In the genomic region with DNA sequence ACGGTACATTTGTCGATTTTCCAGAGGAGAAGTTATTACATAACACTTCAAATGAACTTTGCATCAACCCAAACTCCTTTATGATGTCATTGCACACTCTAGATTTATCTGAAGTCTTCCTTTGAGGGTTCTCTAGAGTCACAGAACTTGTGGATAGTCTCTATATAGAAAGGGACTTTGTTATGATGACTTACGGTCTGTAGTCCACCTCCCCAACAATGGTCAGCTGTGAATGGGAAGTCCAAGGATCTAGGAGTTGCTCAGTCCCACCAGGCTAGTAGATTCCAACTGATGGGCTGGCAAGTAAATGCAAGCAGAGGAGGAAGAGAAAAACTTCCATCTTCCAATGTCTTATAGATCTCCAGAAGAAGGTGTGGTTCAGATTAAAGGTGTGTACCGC, we compare ENCODE assay signal across 8 mouse cellular contexts. TPM values are rescaled to one million over a fixed set of nuclear protein-coding genes. Genes with fewer than 3 reads are reported as not detected.
DNase-seq lines count a peak whose midpoint lies in the region; ATAC-seq and TF ChIP-seq lines count a peak whose summit lies in the region.

No protein-coding gene starts in this region.

- TF ChIP-seq POLR2A in liver, adult 2 months (IDR thresholded peaks at IDR 0.05; ENCODE audit: extremely low read depth, insufficient read depth, low read length) = no peak

- H3K27me3 ChIP-seq in liver, adult 2 months (ENCODE audit: control insufficient read depth, insufficient read depth, low read length) = no peaks in the 10 kb centered on the region
- peaks cover 4% of the 10 kb centered on the region; the same call in 1 of the 2 replicates for H3K27me3 ChIP-seq in embryonic facial prominence, embryonic 15.5 days
- no peaks in the 10 kb centered on the region for H3K27me3 ChIP-seq in intestine, postnatal 0 days (replicated peaks; ENCODE audit: control insufficient read depth, insufficient read depth, low read length)
- H3K27me3 ChIP-seq in neural tube, embryonic 14.5 days (ENCODE audit: control insufficient read depth, insufficient read depth, low read length) = no peaks in the 10 kb centered on the region

- ATAC-seq in embryonic facial prominence, embryonic 15.5 days (ENCODE audit: insufficient number of reproducible peaks, low FRiP score, low TSS enrichment, low read depth) = no peak
- ATAC-seq in intestine, postnatal 0 days = peak; percentile 10; the same call in 1 of the 2 replicates
- ATAC-seq in neural tube, embryonic 14.5 days (ENCODE audit: low read depth) = no peak
- no peak for ATAC-seq in CD4-positive, CD25-positive, alpha-beta regulatory T cell, adult 4 months

- no peak for DNase-seq in liver, adult 2 months (ENCODE audit: extremely low read depth, low read depth, low spot score)
- no peak for DNase-seq in liver
- no peak for DNase-seq in left cerebral cortex, adult 8-10 months (ENCODE audit: low spot score in 2 of 2)
- no peak for DNase-seq in left cerebral cortex, postnatal 4 days

- 29% methylated on average over 4 of the region's 4 CpGs for WGBS in liver, adult 2 months
- WGBS in embryonic facial prominence, embryonic 15.5 days = 27% methylated on average over 4 of the region's 4 CpGs
- WGBS in intestine, postnatal 0 days = 32% methylated on average over 4 of the region's 4 CpGs
- 35% methylated on average over 4 of the region's 4 CpGs for WGBS in neural tube, embryonic 14.5 days

- no peak for TF ChIP-seq CTCF in liver, adult 2 months (IDR thresholded peaks at IDR 0.05; ENCODE audit: low read depth, low read length)
- TF ChIP-seq CTCF in intestine, postnatal 0 days (IDR thresholded peaks at IDR 0.05; ENCODE audit: low read depth) = no peak

- H3K4me1 ChIP-seq in liver, adult 2 months (ENCODE audit: control insufficient read depth, insufficient read depth, low read length) = peaks cover 7% of the 10 kb centered on the region; the same call in 1 of the 2 replicates
- H3K4me1 ChIP-seq in embryonic facial prominence, embryonic 15.5 days = peaks cover 5% of the 10 kb centered on the region
- peaks cover 4% of the 10 kb centered on the region; the same call in 1 of the 2 replicates for H3K4me1 ChIP-seq in intestine, postnatal 0 days (replicated peaks; ENCODE audit: control insufficient read depth, insufficient read depth, low read length)
- peaks cover 8% of the 10 kb centered on the region; the same call in 1 of the 2 replicates for H3K4me1 ChIP-seq in neural tube, embryonic 14.5 days (ENCODE audit: control insufficient read depth, insufficient read depth, low read length)

- peaks cover 6% of the 10 kb centered on the region for H3K79me2 ChIP-seq in liver, adult 2 months (ENCODE audit: control insufficient read depth, insufficient read depth, low read length)

- peak overlapping the region; percentile 55 for H3K4me2 ChIP-seq in embryonic facial prominence, embryonic 15.5 days (replicated peaks)
- H3K4me2 ChIP-seq in intestine, postnatal 0 days (replicated peaks; ENCODE audit: low read depth) = peak overlapping the region; percentile 67
- peak overlapping the region; percentile 57 for H3K4me2 ChIP-seq in neural tube, embryonic 14.5 days (ENCODE audit: low read depth, low read length)

- intact Hi-C loops in left cerebral cortex, postnatal 4 days (cut with DNase I) = no loop called here

- H3K4me3 ChIP-seq in liver, adult 2 months (ENCODE audit: insufficient read depth, low read depth, low read length) = peak overlapping the region; percentile 61; the same call in 1 of the 2 replicates
- H3K4me3 ChIP-seq in embryonic facial prominence, embryonic 15.5 days (replicated peaks) = peak overlapping the region; percentile 100
- peak overlapping the region; percentile 43 for H3K4me3 ChIP-seq in intestine, postnatal 0 days (ENCODE audit: low read depth, low read length)
- H3K4me3 ChIP-seq in neural tube, embryonic 14.5 days (ENCODE audit: low read depth, low read length) = peak overlapping the region; percentile 100

- no peak overlapping the region for H3K9ac ChIP-seq in liver, adult 2 months (ENCODE audit: low read depth, low read length)
- peak overlapping the region; percentile 37 for H3K9ac ChIP-seq in embryonic facial prominence, embryonic 15.5 days
- no peak overlapping the region for H3K9ac ChIP-seq in intestine, postnatal 0 days (ENCODE audit: low read depth, low read length)
- peak overlapping the region; percentile 50 for H3K9ac ChIP-seq in neural tube, embryonic 14.5 days (replicated peaks; ENCODE audit: low read depth, low read length)

- H3K27ac ChIP-seq in liver, adult 2 months (replicated peaks; ENCODE audit: insufficient read depth, low read depth, low read length) = no peak overlapping the region
- H3K27ac ChIP-seq in embryonic facial prominence, embryonic 15.5 days (replicated peaks) = peak overlapping the region; percentile 89
- peak overlapping the region; percentile 60; the same call in 1 of the 2 replicates for H3K27ac ChIP-seq in intestine, postnatal 0 days (ENCODE audit: low read depth, low read length)
- peak overlapping the region; percentile 86 for H3K27ac ChIP-seq in neural tube, embryonic 14.5 days (ENCODE audit: low read depth, low read length)

- H3K36me3 ChIP-seq in liver, adult 2 months (ENCODE audit: control insufficient read depth, insufficient read depth, low read length) = peaks cover 14% of the 10 kb centered on the region
- peaks cover 15% of the 10 kb centered on the region for H3K36me3 ChIP-seq in embryonic facial prominence, embryonic 15.5 days
- H3K36me3 ChIP-seq in intestine, postnatal 0 days (ENCODE audit: control insufficient read depth, insufficient read depth) = peaks cover 16% of the 10 kb centered on the region
- H3K36me3 ChIP-seq in neural tube, embryonic 14.5 days (ENCODE audit: control insufficient read depth, insufficient read depth, low read length) = peaks cover 10% of the 10 kb centered on the region

- no peaks in the 10 kb centered on the region for H3K9me3 ChIP-seq in embryonic facial prominence, embryonic 15.5 days (replicated peaks)
- H3K9me3 ChIP-seq in intestine, postnatal 0 days (ENCODE audit: control insufficient read depth) = no peaks in the 10 kb centered on the region
- H3K9me3 ChIP-seq in neural tube, embryonic 14.5 days (ENCODE audit: control insufficient read depth, low read length) = no peaks in the 10 kb centered on the region

RNA-seq across cellular contexts. Expression of gene Wbp11, which starts 0.6 kb away (rescaled TPM):
- total RNA-seq in liver, adult 2 months (2014; rRNA removed) = 6.6 and 9.0 TPM in 2 replicates
- polyA plus RNA-seq in liver, adult 2 months (2012; rRNA removed) = 13.6 and 18.0 TPM in 2 replicates
- polyA plus RNA-seq in embryonic facial prominence, embryonic 15.5 days (2015; fragmentation: Nextera tagmentation; extraction: Ambion mirVana) = 92.0 and 104 TPM in 2 replicates
- polyA plus RNA-seq in intestine, postnatal 0 days (2015; fragmentation: Nextera tagmentation; extraction: Ambion mirVana) = 41.4 and 45.2 TPM in 2 replicates
- 72.3 and 80.2 TPM in 2 replicates for polyA plus RNA-seq in neural tube, embryonic 14.5 days (2014; fragmentation: Nextera tagmentation; extraction: Ambion mirVana)
- polyA plus RNA-seq in CD4-positive, CD25-positive, alpha-beta regulatory T cell, adult 4 months (2017; shearing (Covaris generic)) = 10 to 100 TPM; 58.3 to 63.6 TPM
- total RNA-seq in left cerebral cortex, adult 8-10 months (2022) = 100 to 1,000 TPM; 110 to 121 (median 116) TPM
- 100 to 1,000 TPM in 1 of 2 experiments, 10 to 100 TPM in 1; 97.6 to 104 TPM for total RNA-seq in left cerebral cortex, postnatal 4 days (2021)

RNA-seq across cellular contexts. Expression of gene BC049715, which starts 1.3 kb away (rescaled TPM):
- 0.18 and 1.1 TPM in 2 replicates for total RNA-seq in liver, adult 2 months (2014; rRNA removed)
- 0.09 and 0.61 TPM in 2 replicates for polyA plus RNA-seq in liver, adult 2 months (2012; rRNA removed)
- 1.2 and 3.7 TPM in 2 replicates for polyA plus RNA-seq in embryonic facial prominence, embryonic 15.5 days (2015; fragmentation: Nextera tagmentation; extraction: Ambion mirVana)
- polyA plus RNA-seq in intestine, postnatal 0 days (2015; fragmentation: Nextera tagmentation; extraction: Ambion mirVana) = 0.47 and 1.8 TPM in 2 replicates
- polyA plus RNA-seq in neural tube, embryonic 14.5 days (2014; fragmentation: Nextera tagmentation; extraction: Ambion mirVana) = 1.1 and 1.8 TPM in 2 replicates
- polyA plus RNA-seq in CD4-positive, CD25-positive, alpha-beta regulatory T cell, adult 4 months (2017; shearing (Covaris generic)) = 1 to 10 TPM; 2.1 to 5.2 TPM
- 1 to 10 TPM; 2.1 to 5.4 (median 3.7) TPM for total RNA-seq in left cerebral cortex, adult 8-10 months (2022)
- total RNA-seq in left cerebral cortex, postnatal 4 days (2021) = 1 to 10 TPM; 2.0 to 2.6 TPM

RNA-seq across cellular contexts. Expression of gene Smco3, which starts 6.6 kb away (rescaled TPM):
- total RNA-seq in liver, adult 2 months (2014; rRNA removed) = 0.07 TPM in 1 of 2 replicates, not detected in the other
- not detected in 2 replicates for polyA plus RNA-seq in liver, adult 2 months (2012; rRNA removed)
- 2.1 and 2.5 TPM in 2 replicates for polyA plus RNA-seq in embryonic facial prominence, embryonic 15.5 days (2015; fragmentation: Nextera tagmentation; extraction: Ambion mirVana)
- 0.76 and 1.3 TPM in 2 replicates for polyA plus RNA-seq in intestine, postnatal 0 days (2015; fragmentation: Nextera tagmentation; extraction: Ambion mirVana)
- polyA plus RNA-seq in neural tube, embryonic 14.5 days (2014; fragmentation: Nextera tagmentation; extraction: Ambion mirVana) = 1.6 and 2.5 TPM in 2 replicates
- not detected for polyA plus RNA-seq in CD4-positive, CD25-positive, alpha-beta regulatory T cell, adult 4 months (2017; shearing (Covaris generic))
- total RNA-seq in left cerebral cortex, adult 8-10 months (2022) = 1 to 10 TPM; 5.2 to 8.0 (median 7.4) TPM
- total RNA-seq in left cerebral cortex, postnatal 4 days (2021) = 1 to 10 TPM; 2.3 to 3.2 TPM

RNA-seq across cellular contexts. Expression of gene H2afj, which starts 20.6 kb away (rescaled TPM):
- 53.1 and 63.8 TPM in 2 replicates for total RNA-seq in liver, adult 2 months (2014; rRNA removed)
- polyA plus RNA-seq in liver, adult 2 months (2012; rRNA removed) = 90.3 and 103 TPM in 2 replicates
- polyA plus RNA-seq in embryonic facial prominence, embryonic 15.5 days (2015; fragmentation: Nextera tagmentation; extraction: Ambion mirVana) = 151 and 155 TPM in 2 replicates
- polyA plus RNA-seq in intestine, postnatal 0 days (2015; fragmentation: Nextera tagmentation; extraction: Ambion mirVana) = 231 and 241 TPM in 2 replicates
- polyA plus RNA-seq in neural tube, embryonic 14.5 days (2014; fragmentation: Nextera tagmentation; extraction: Ambion mirVana) = 92.1 and 103 TPM in 2 replicates
- 10 to 100 TPM; 73.4 to 92.2 TPM for polyA plus RNA-seq in CD4-positive, CD25-positive, alpha-beta regulatory T cell, adult 4 months (2017; shearing (Covaris generic))
- 10 to 100 TPM; 35.3 to 52.5 (median 39.1) TPM for total RNA-seq in left cerebral cortex, adult 8-10 months (2022)
- total RNA-seq in left cerebral cortex, postnatal 4 days (2021) = 10 to 100 TPM; 49.9 to 51.7 TPM

RNA-seq across cellular contexts. Expression of gene Hist4h4, which starts 24.5 kb away (rescaled TPM):
- total RNA-seq in liver, adult 2 months (2014; rRNA removed) = 8.8 and 9.9 TPM in 2 replicates
- polyA plus RNA-seq in liver, adult 2 months (2012; rRNA removed) = 0.15 and 0.21 TPM in 2 replicates
- polyA plus RNA-seq in embryonic facial prominence, embryonic 15.5 days (2015; fragmentation: Nextera tagmentation; extraction: Ambion mirVana) = 0.53 and 0.69 TPM in 2 replicates
- polyA plus RNA-seq in intestine, postnatal 0 days (2015; fragmentation: Nextera tagmentation; extraction: Ambion mirVana) = 0.46 and 0.76 TPM in 2 replicates
- polyA plus RNA-seq in neural tube, embryonic 14.5 days (2014; fragmentation: Nextera tagmentation; extraction: Ambion mirVana) = 0.50 and 0.56 TPM in 2 replicates
- 1 to 10 TPM; 1.0 to 1.7 TPM for polyA plus RNA-seq in CD4-positive, CD25-positive, alpha-beta regulatory T cell, adult 4 months (2017; shearing (Covaris generic))
- 10 to 100 TPM in 3 of 4 experiments, 1 to 10 TPM in 1; 9.0 to 13.2 (median 12.5) TPM for total RNA-seq in left cerebral cortex, adult 8-10 months (2022)
- 10 to 100 TPM; 21.6 to 22.7 TPM for total RNA-seq in left cerebral cortex, postnatal 4 days (2021)

Comparison
In these comparisons a context has a peak if more than half of its experiments do, and no peak if none do; other contexts are left out.
1. H3K4me3 ChIP-seq: peak in every context shown above with its lines; median percentile 100 in embryonic facial prominence, embryonic 15.5 days; 100 in neural tube, embryonic 14.5 days; 61 in liver, adult 2 months; 43 in intestine, postnatal 0 days.
2. H3K9ac ChIP-seq: peak in embryonic facial prominence, embryonic 15.5 days (single experiment) and neural tube, embryonic 14.5 days (single experiment); none in liver, adult 2 months (single experiment) and intestine, postnatal 0 days (single experiment).
3. Peak in every context shown above with its lines, with median percentiles within 50 percentile points of each other: H3K4me2 ChIP-seq.